Mouse (Mus musculus) MEL (cell line): Measurements from ENCODE around the gene Vipr2. TPM values are rescaled to one million over a fixed set of nuclear protein-coding genes. Genes with fewer than 3 reads are reported as not detected.

ENCODE experiments used
- DNase-seq: peaks from one replicate; pipeline ENCODE4 v3.0.0; 2011; ENCODE audit warnings: low read depth, low spot score
- H3K27ac ChIP-seq: 2 replicates; pipeline ENCODE4 v1.5.1; 2012; ENCODE audit warnings: low read depth, mild to moderate bottlenecking, control low read depth, low read length, moderate library complexity; ENCODE audit not compliant: control insufficient read depth
- H3K27me3 ChIP-seq, 2 experiments: fragments of 150-350 bp in 1 of 2; sonication (generic) in 1 of 2; 2 replicates each; pipeline ENCODE4 v1.6.1; 2012; ENCODE audit warnings: low read length in 2 of 2, mild to moderate bottlenecking in 2 of 2, improper control_type of control experiment in 1 of 2, moderate library complexity in 1 of 2; ENCODE audit not compliant: insufficient read depth in 2 of 2, control insufficient read depth in 1 of 2
- H3K36me3 ChIP-seq, 2 experiments: 2 replicates each; pipeline ENCODE4 v1.6.1; 2012 to 2014; ENCODE audit warnings: low read length in 2 of 2, improper control_type of control experiment in 1 of 2, inconsistent platforms in 1 of 2, mild to moderate bottlenecking in 1 of 2; ENCODE audit not compliant: insufficient read depth in 2 of 2, control insufficient read depth in 1 of 2
- H3K4me1 ChIP-seq, 2 experiments: fragments of 150-350 bp in 1 of 2; sonication (generic) in 1 of 2; 2 replicates each; pipeline ENCODE4 v1.6.1; 2012; ENCODE audit warnings: low read length in 2 of 2, improper control_type of control experiment in 1 of 2, mild to moderate bottlenecking in 1 of 2; ENCODE audit not compliant: insufficient read depth in 2 of 2, control insufficient read depth in 1 of 2
- H3K4me3 ChIP-seq, 2 experiments: fragments of 150-350 bp in 1 of 2; sonication (generic) in 1 of 2; 2 replicates each; pipeline ENCODE4 v1.5.1; 2012; ENCODE audit warnings: low read depth in 2 of 2, low read length in 2 of 2, mild to moderate bottlenecking in 2 of 2, moderate library complexity in 2 of 2, control low read depth in 1 of 2, improper control_type of control experiment in 1 of 2; ENCODE audit not compliant: control insufficient read depth in 1 of 2, insufficient read depth in 1 of 2
- H3K79me2 ChIP-seq: 2 replicates; pipeline ENCODE4 v1.6.1; 2012; ENCODE audit warnings: mild to moderate bottlenecking, low read length, moderate library complexity; ENCODE audit not compliant: control insufficient read depth, poor library complexity, insufficient read depth
- H3K9ac ChIP-seq: 2 replicates; pipeline ENCODE4 v1.6.1; 2012; ENCODE audit warnings: low read depth, mild to moderate bottlenecking, control low read depth, low read length, moderate library complexity; ENCODE audit not compliant: control insufficient read depth, poor library complexity, severe bottlenecking
- H3K9me3 ChIP-seq: fragments of 150-350 bp; sonication (generic); replicated peaks from 2 replicates; pipeline ENCODE4 v1.6.1; 2012; ENCODE audit warnings: mild to moderate bottlenecking, low read length, improper control_type of control experiment, moderate library complexity; ENCODE audit not compliant: insufficient read depth
- CHD1 ChIP-seq: IDR thresholded peaks from 2 replicates; pipeline ENCODE4 v1.6.1; 2012; ENCODE audit warnings: low read depth, mild to moderate bottlenecking, inconsistent platforms, low read length, improper control_type of control experiment
- CTCF ChIP-seq, 3 experiments: IDR thresholded peaks in 2 of 3; conservative IDR thresholded peaks in 1 of 3; 2 replicates each; pipeline ENCODE4 v1.5.1; 2011 to 2012; ENCODE audit warnings: low read length in 3 of 3, low read depth in 2 of 3, mild to moderate bottlenecking in 2 of 3, improper control_type of control experiment in 1 of 3, inconsistent platforms in 1 of 3, mixed read lengths in 1 of 3, moderate library complexity in 1 of 3; ENCODE audit not compliant: control insufficient read depth in 1 of 3, insufficient read depth in 1 of 3, poor library complexity in 1 of 3, severe bottlenecking in 1 of 3
- ELF1 ChIP-seq: IDR thresholded peaks from 2 replicates; pipeline ENCODE4 v1.6.1; 2014; ENCODE audit warnings: low read depth, mild to moderate bottlenecking, inconsistent platforms, low read length, improper control_type of control experiment, moderate library complexity
- JUND ChIP-seq: IDR thresholded peaks from 2 replicates; pipeline ENCODE4 v1.6.1; 2011; ENCODE audit warnings: low read depth, mild to moderate bottlenecking, improper control_type of control experiment, low read length
- KAT2A ChIP-seq: conservative IDR thresholded peaks from 2 replicates; pipeline ENCODE4 v1.6.1; 2012; ENCODE audit warnings: low read depth, low read length, improper control_type of control experiment, inconsistent platforms
- MAFK ChIP-seq: IDR thresholded peaks from 2 replicates; pipeline ENCODE4 v1.6.1; 2011; ENCODE audit warnings: low read depth, mild to moderate bottlenecking, low read length, improper control_type of control experiment, borderline replicate concordance
- MAX ChIP-seq: IDR thresholded peaks from 2 replicates; pipeline ENCODE4 v1.6.1; 2011; ENCODE audit warnings: low read length, improper control_type of control experiment
- MEF2A ChIP-seq: IDR thresholded peaks from 2 replicates; pipeline ENCODE4 v1.6.1; 2014; ENCODE audit warnings: low read depth, mild to moderate bottlenecking, inconsistent platforms, low read length, improper control_type of control experiment; ENCODE audit not compliant: poor library complexity, insufficient replicate concordance, severe bottlenecking; ENCODE audit errors: extremely low read depth
- MXI1 ChIP-seq: IDR thresholded peaks from 2 replicates; pipeline ENCODE4 v1.6.1; 2011; ENCODE audit warnings: mild to moderate bottlenecking, low read depth, low read length, improper control_type of control experiment
- NRF1 ChIP-seq: IDR thresholded peaks from 2 replicates; pipeline ENCODE4 v1.6.1; 2014; ENCODE audit warnings: low read depth, mild to moderate bottlenecking, inconsistent platforms, low read length, improper control_type of control experiment, moderate library complexity; ENCODE audit not compliant: poor library complexity, insufficient read depth, severe bottlenecking
- POLR2A ChIP-seq, 2 experiments: IDR thresholded peaks; 2 replicates each; pipeline ENCODE4 v1.6.1; 2011 to 2012; ENCODE audit warnings: low read length in 2 of 2, mild to moderate bottlenecking in 2 of 2, control low read depth in 1 of 2, improper control_type of control experiment in 1 of 2, low read depth in 1 of 2, moderate library complexity in 1 of 2; ENCODE audit not compliant: control insufficient read depth in 1 of 2, insufficient read depth in 1 of 2, poor library complexity in 1 of 2
- POLR2AphosphoS2 ChIP-seq: IDR thresholded peaks from 2 replicates; pipeline ENCODE4 v1.6.1; 2011; ENCODE audit warnings: low read length, improper control_type of control experiment
- RAD21 ChIP-seq: IDR thresholded peaks from 2 replicates; pipeline ENCODE4 v1.6.1; 2011; ENCODE audit warnings: mild to moderate bottlenecking, low read depth, low read length, improper control_type of control experiment
- SMC3 ChIP-seq: IDR thresholded peaks from 2 replicates; pipeline ENCODE4 v1.6.1; 2011; ENCODE audit warnings: low read depth, low read length, improper control_type of control experiment
- TAL1 ChIP-seq: IDR thresholded peaks from 2 replicates; pipeline ENCODE4 v1.6.1; 2012; ENCODE audit warnings: mild to moderate bottlenecking, inconsistent platforms, low read length, moderate library complexity, mixed read lengths
- TCF12 ChIP-seq: IDR thresholded peaks from 2 replicates; pipeline ENCODE4 v1.6.1; 2014; ENCODE audit warnings: low read depth, mild to moderate bottlenecking, inconsistent platforms, low read length, improper control_type of control experiment, moderate library complexity
- UBTF ChIP-seq: IDR thresholded peaks from 2 replicates; pipeline ENCODE4 v1.6.1; 2012; ENCODE audit warnings: low read depth, mild to moderate bottlenecking, inconsistent platforms, low read length, improper control_type of control experiment, moderate library complexity, borderline replicate concordance; ENCODE audit not compliant: insufficient read depth
- ZC3H11A ChIP-seq: IDR thresholded peaks from 2 replicates; pipeline ENCODE4 v1.6.1; 2012; ENCODE audit warnings: low read depth, mild to moderate bottlenecking, inconsistent platforms, low read length, improper control_type of control experiment
- ZKSCAN1 ChIP-seq: IDR thresholded peaks from 2 replicates; pipeline ENCODE4 v1.6.1; 2012; ENCODE audit warnings: low read depth, mild to moderate bottlenecking, inconsistent platforms, low read length, improper control_type of control experiment, moderate library complexity
- ZMIZ1 ChIP-seq: IDR thresholded peaks from 2 replicates; pipeline ENCODE4 v1.6.1; 2012; ENCODE audit warnings: low read depth, mild to moderate bottlenecking, inconsistent platforms, low read length, improper control_type of control experiment, moderate library complexity
- polyA plus RNA-seq, 2 experiments: library from polyadenylated mRNA; stranded (reverse) in 1 of 2; unstranded in 1 of 2; fragments of >175 nt in 1 of 2; fragments of >200 nt in 1 of 2; gene quantifications; 2 replicates each; pipeline versions ENCODE4 v1.2.1 to v1.2.4; 2012; ENCODE audit warnings: low replicate concordance in 2 of 2, low read depth in 1 of 2; ENCODE audit not compliant: insufficient read length in 2 of 2, insufficient read depth in 1 of 2, missing spikeins in 1 of 2
- total RNA-seq: library from RNA; depleted of rRNA; stranded (reverse); fragments of 300-350 nt; gene quantifications from 2 replicates; pipeline ENCODE4 v1.2.3, GENCODE M21; 2012

Gene Vipr2
- total and polyA plus RNA-seq, 3 experiments = not detected

DNA sequence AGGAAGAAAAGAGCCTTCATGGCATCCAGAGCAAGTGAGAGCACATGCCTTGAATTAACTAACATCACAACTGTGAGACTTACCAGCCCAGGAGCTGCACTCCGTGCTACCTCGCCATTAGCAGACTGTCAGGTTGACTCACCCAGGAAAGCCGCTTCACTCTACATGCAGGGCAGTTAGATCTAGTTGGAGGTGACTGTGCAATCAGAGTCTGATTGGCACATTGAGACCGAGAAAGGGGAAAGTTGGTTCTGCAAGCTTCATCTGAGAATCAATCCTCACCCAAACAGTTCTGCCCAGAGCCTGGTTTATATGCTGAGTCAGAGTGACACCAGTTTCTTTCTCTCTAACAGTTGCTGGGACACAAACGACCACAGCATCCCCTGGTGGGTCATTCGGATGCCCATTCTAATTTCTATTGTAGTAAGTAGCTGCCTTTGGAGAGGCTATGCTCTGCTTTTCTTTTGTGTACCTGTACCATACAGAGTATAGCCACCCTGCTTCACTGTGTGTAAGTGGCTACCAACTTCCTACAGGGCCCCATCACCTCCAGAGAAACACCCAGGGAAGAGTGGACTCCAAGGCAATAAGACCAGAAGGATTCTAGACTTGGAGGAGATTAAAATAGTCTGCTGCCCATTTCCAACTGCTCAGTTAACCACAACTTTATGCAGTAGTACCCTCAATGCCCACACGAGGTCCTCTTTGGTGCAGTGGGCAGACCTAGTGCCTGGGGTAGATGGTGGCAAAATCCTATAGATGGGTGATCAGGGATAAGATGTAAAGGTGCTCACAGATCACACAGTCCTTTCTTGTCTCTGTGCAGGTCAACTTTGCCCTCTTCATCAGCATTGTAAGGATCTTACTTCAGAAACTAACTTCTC, 61.0 kb downstream of the Vipr2 start:
- Histone ChIP-seq H3K4me1 (peaks cover 0 to 16% of the 10 kb centered on the region in 2 experiments; a peak in 3 of 4 replicates), H3K9me3 (no peaks in the 10 kb centered on the region)

GRCm38 (mm10) chr12:116140605-116141004, 63.1 kb downstream of the Vipr2 start:
- TF ChIP-seq POLR2A (IDR thresholded peaks at IDR 0.05; ENCODE audit: control insufficient read depth in 1 of 2, insufficient read depth in 1 of 2, low read depth in 1 of 2, low read length in 2 of 2, poor library complexity in 1 of 2) (no peak), MXI1 (no peak), ELF1 (no peak), JUND (no peak), POLR2AphosphoS2 (no peak), ZC3H11A (no peak), ZKSCAN1 (no peak), TAL1 (no peak), MAFK (no peak), ZMIZ1 (no peak), KAT2A (no peak), CHD1 (no peak), TCF12 (no peak), CTCF (IDR thresholded peaks at IDR 0.05 in 2 of 3, conservative IDR thresholded peaks at IDR 0.05 in 1 of 3; ENCODE audit: control insufficient read depth in 1 of 3, insufficient read depth in 1 of 3, low read depth in 2 of 3, low read length in 3 of 3, poor library complexity in 1 of 3, severe bottlenecking in 1 of 3) (no peak), MEF2A (no peak), NRF1 (no peak), UBTF (no peak), SMC3 (no peak), MAX (no peak)
- no peak overlapping the region for H3K4me3 ChIP-seq
- no peak overlapping the region for H3K27ac ChIP-seq
- H3K36me3 ChIP-seq = 0 out of 4 replicates have a peak, but pooled peaks cover 0 to 2% of the 10 kb centered on the region in 2 experiments
- H3K79me2 ChIP-seq = no peaks in the 10 kb centered on the region
- H3K9me3 ChIP-seq = no peaks in the 10 kb centered on the region
- H3K9ac ChIP-seq = no peak overlapping the region
- no peak for DNase-seq
- peaks cover 0 to 16% of the 10 kb centered on the region in 2 experiments; a peak in 3 of 4 replicates for H3K4me1 ChIP-seq
- no peaks in the 10 kb centered on the region for H3K27me3 ChIP-seq

More for the DNA sequence above, 61.0 kb downstream of the Vipr2 start:
- no peak overlapping the region for H3K9ac ChIP-seq
- DNase-seq = peak; percentile 55
- 0 out of 4 replicates have a peak, but pooled peaks cover 0 to 2% of the 10 kb centered on the region in 2 experiments for H3K36me3 ChIP-seq
- H3K4me3 ChIP-seq = no peak overlapping the region
- TF ChIP-seq TCF12 = no peak
- TF ChIP-seq TAL1 = no peak
- peak; percentile 71 for TF ChIP-seq RAD21
- TF ChIP-seq SMC3 = peak; percentile 78
- peak; percentile 47 to 75 (median 60) for TF ChIP-seq CTCF (IDR thresholded peaks at IDR 0.05 in 2 of 3, conservative IDR thresholded peaks at IDR 0.05 in 1 of 3; ENCODE audit: control insufficient read depth in 1 of 3, insufficient read depth in 1 of 3, low read depth in 2 of 3, low read length in 3 of 3, poor library complexity in 1 of 3, severe bottlenecking in 1 of 3)
- TF ChIP-seq ZC3H11A = 0 out of 2 replicates have a peak, but pooled peaks have one; percentile 34
- no peak overlapping the region; the same call in 1 of the 2 replicates for H3K27ac ChIP-seq
- H3K27me3 ChIP-seq = no peaks in the 10 kb centered on the region; a peak in 1 of 4 replicates
- H3K79me2 ChIP-seq = no peaks in the 10 kb centered on the region
